ENCODE assay signal across 13 mouse cellular contexts in the genomic region with DNA sequence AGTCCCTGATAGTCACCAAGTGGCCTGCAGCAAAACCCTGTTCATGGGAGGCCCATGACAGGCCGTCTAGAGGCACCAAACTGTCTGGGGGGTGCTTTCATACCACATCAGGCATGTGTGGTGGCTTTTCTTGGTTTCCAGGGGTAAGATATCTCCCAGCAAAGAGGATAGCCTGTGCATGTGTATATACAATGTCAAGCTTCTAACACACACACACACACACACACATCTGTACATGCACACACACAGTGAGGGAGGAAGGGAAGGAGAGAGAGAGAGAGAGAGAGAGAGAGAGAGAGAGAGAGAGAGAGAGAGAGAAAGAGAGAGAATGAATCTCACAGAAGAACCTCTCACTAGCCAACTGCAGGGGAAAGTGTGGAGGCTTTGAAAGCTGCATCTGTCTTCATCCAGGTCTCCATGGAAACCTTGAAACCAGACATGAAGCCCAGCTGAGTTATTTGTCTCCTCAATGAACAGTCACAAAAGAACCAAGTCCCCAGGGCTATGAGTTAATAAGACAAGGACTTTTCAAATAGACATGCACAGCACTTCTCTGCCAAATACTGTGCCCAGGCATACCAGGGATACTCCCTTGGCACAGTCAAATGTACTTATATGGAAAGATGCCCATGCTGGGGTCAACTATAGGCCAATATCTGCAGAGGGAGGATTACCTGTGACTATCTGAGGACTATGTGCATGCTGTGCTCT. TPM values are rescaled to one million over a fixed set of nuclear protein-coding genes. Genes with fewer than 3 reads are reported as not detected.
DNase-seq lines count a peak whose midpoint lies in the region; ATAC-seq lines count a peak whose summit lies in the region.
"Had no signal": no experiment of that assay in that cellular context is flagged by ENCODE, and none has a peak within 500 bp of the region (broad histone marks: within the 10 kb centered on the region; RNA-seq: fewer than 3 reads in every experiment).

No protein-coding gene starts in this region.

- WGBS in kidney, embryonic 15.5 days, result 32% methylated on average over 1 of the region's 1 CpGs
- 19% methylated on average over 1 of the region's 1 CpGs for WGBS in kidney, embryonic 16.5 days

- H3K27me3 ChIP-seq in kidney, embryonic 15.5 days, result no peaks in the 10 kb centered on the region
- no peaks in the 10 kb centered on the region for H3K27me3 ChIP-seq in kidney, embryonic 16.5 days (ENCODE audit: insufficient read depth, low read length)
- H3K27me3 ChIP-seq: limb, embryonic 15.5 days had no signal

- H3K9ac ChIP-seq in kidney, embryonic 15.5 days, result no peak overlapping the region
- no peak overlapping the region for H3K9ac ChIP-seq in kidney, embryonic 16.5 days (replicated peaks; ENCODE audit: low read length)
- H3K9ac ChIP-seq: limb, embryonic 15.5 days had no signal

- no peaks in the 10 kb centered on the region for H3K9me3 ChIP-seq in kidney, embryonic 15.5 days (replicated peaks)
- H3K9me3 ChIP-seq in kidney, embryonic 16.5 days (ENCODE audit: low read length), result no peaks in the 10 kb centered on the region
- H3K9me3 ChIP-seq: heart, embryonic 10.5 days; limb, embryonic 15.5 days had no signal

- no peak overlapping the region for H3K27ac ChIP-seq in kidney, embryonic 15.5 days
- no peak overlapping the region for H3K27ac ChIP-seq in kidney, embryonic 16.5 days (ENCODE audit: low read length)
- H3K27ac ChIP-seq: heart, embryonic 10.5 days; limb, embryonic 15.5 days had no signal

- peak; percentile 1 for DNase-seq in cerebellum, adult 9-10 months
- no peak for DNase-seq in cerebellum, adult 8-10 months
- peak; percentile 39 for DNase-seq in right cerebral cortex, adult 18-20 months
- DNase-seq in right cerebral cortex, postnatal 25 days, result no peak
- DNase-seq in layer of hippocampus, postnatal 14 days (ENCODE audit: low spot score in 2 of 2), result peak; percentile 21 to 71
- DNase-seq in retina, postnatal 1 day, result peak; percentile 64
- DNase-seq: lung, postnatal 4 days had no signal

- no peaks in the 10 kb centered on the region for H3K4me1 ChIP-seq in kidney, embryonic 15.5 days
- no peaks in the 10 kb centered on the region for H3K4me1 ChIP-seq in kidney, embryonic 16.5 days (ENCODE audit: insufficient read depth, low read length)
- H3K4me1 ChIP-seq: heart, embryonic 10.5 days; limb, embryonic 15.5 days had no signal

- ATAC-seq in kidney, embryonic 15.5 days (replicated peaks; ENCODE audit: low FRiP score), result no peak
- ATAC-seq in kidney, embryonic 16.5 days (ENCODE audit: low FRiP score, low TSS enrichment), result no peak

- H3K4me2 ChIP-seq in kidney, embryonic 15.5 days, result no peak overlapping the region
- H3K4me2 ChIP-seq in kidney, embryonic 16.5 days (replicated peaks; ENCODE audit: low read depth, low read length), result no peak overlapping the region
- H3K4me2 ChIP-seq: limb, embryonic 15.5 days had no signal

- H3K4me3 ChIP-seq in kidney, embryonic 15.5 days (replicated peaks), result no peak overlapping the region
- H3K4me3 ChIP-seq in kidney, embryonic 16.5 days (ENCODE audit: low read length), result no peak overlapping the region
- H3K4me3 ChIP-seq: heart, embryonic 10.5 days; limb, embryonic 15.5 days had no signal

- H3K36me3 ChIP-seq in kidney, embryonic 15.5 days, result no peaks in the 10 kb centered on the region
- H3K36me3 ChIP-seq in kidney, embryonic 16.5 days (ENCODE audit: insufficient read depth, low read length), result no peaks in the 10 kb centered on the region
- H3K36me3 ChIP-seq: heart, embryonic 10.5 days; limb, embryonic 15.5 days had no signal

RNA-seq across cellular contexts. Expression of a gene that starts 46.9 kb away (rescaled TPM):
- total RNA-seq in layer of hippocampus, postnatal 14 days (2021), result 10 to 100 TPM; 57.8 to 62.5 TPM
- not detected in 2 replicates for polyA plus RNA-seq in kidney, embryonic 15.5 days (2015; fragmentation: Nextera tagmentation; extraction: Ambion mirVana)
- not detected in 2 replicates for polyA plus RNA-seq in kidney, embryonic 16.5 days (2015; fragmentation: Nextera tagmentation; extraction: Ambion mirVana)
- polyA plus RNA-seq: heart, embryonic 10.5 days; intestine, embryonic 14.5 days; limb, embryonic 15.5 days; stomach, embryonic 14.5 days had no signal

Comparison
In these comparisons a context has a peak if more than half of its experiments do, and no peak if none do; other contexts are left out.
1. DNase-seq: peak in cerebellum, adult 9-10 months (single experiment), right cerebral cortex, adult 18-20 months (single experiment), layer of hippocampus, postnatal 14 days (2 of 2) and retina, postnatal 1 day (single experiment); none in cerebellum, adult 8-10 months (single experiment) and right cerebral cortex, postnatal 25 days (single experiment).